Mouse (Mus musculus) olfactory bulb, adult 2 months (tissue): ENCODE data around the gene Cga. TPM values are rescaled to one million over a fixed set of nuclear protein-coding genes. Genes with fewer than 3 reads are reported as not detected.

Experiments
- H3K27ac ChIP-seq: fragments of 200-500 bp; 2 replicates; pipeline ENCODE4 v1.5.1; 2012; ENCODE audit warnings: low read depth, low read length; ENCODE audit not compliant: insufficient read depth
- H3K4me1 ChIP-seq: fragments of 200-500 bp; 2 replicates; pipeline ENCODE4 v1.6.1; 2012; ENCODE audit warnings: low read length; ENCODE audit not compliant: control insufficient read depth, insufficient read depth
- H3K4me3 ChIP-seq: fragments of 200-500 bp; 2 replicates; pipeline ENCODE4 v1.5.1; 2012; ENCODE audit warnings: mild to moderate bottlenecking, low read depth, low read length, moderate library complexity; ENCODE audit not compliant: insufficient read depth
- CTCF ChIP-seq: fragments of 200-500 bp; IDR thresholded peaks from 2 replicates; pipeline ENCODE4 v1.5.1; 2012; ENCODE audit warnings: low read depth, mild to moderate bottlenecking, low read length, moderate library complexity; ENCODE audit not compliant: insufficient read depth
- POLR2A ChIP-seq: fragments of 200-500 bp; IDR thresholded peaks from 2 replicates; pipeline ENCODE4 v1.6.1; 2012; ENCODE audit warnings: mild to moderate bottlenecking, low read depth, low read length, moderate library complexity; ENCODE audit not compliant: insufficient read depth
- WGBS: fragments of 180-500 bp; shearing (Covaris S2); methylation state at CpG from one replicate; pipeline ENCODE4 v1.1.7; 2018; 5-methylcytosine and 5-hydroxymethylcytosine counted together
- polyA plus RNA-seq: library from polyadenylated mRNA; stranded (reverse); fragments of >200 nt; gene quantifications from 2 replicates; pipeline ENCODE4 v1.2.4, GENCODE M21; 2012; ENCODE audit warnings: low replicate concordance; ENCODE audit not compliant: missing spikeins, insufficient read depth, insufficient read length

Gene Cga
- polyA plus RNA-seq, 1 experiment: not detected

DNA sequence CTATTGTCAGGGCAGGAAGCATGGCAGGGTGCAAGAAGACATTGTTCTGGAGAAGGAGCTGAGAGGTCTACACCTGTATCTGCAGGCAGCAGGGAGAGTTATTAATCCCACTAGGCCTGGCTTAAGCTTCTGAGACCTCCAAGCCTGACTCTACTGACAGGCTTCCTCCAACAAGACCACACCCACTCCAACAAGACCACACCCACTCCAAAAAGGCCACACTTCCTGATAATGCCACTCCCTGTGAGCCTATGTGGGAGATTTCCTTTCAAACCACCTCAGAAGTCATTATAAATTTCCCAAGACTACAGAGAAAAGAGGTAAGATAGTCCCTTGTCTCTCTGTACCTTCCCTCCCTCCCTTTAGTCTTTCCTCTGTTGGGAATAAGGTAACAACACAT is 53.6 kb downstream of the Cga start:
- no peaks in the 10 kb centered on the region for H3K4me1 ChIP-seq
- TF ChIP-seq POLR2A (no peak), CTCF (no peak)
- H3K4me3 ChIP-seq: no peak overlapping the region
- no peak overlapping the region for H3K27ac ChIP-seq

DNA sequence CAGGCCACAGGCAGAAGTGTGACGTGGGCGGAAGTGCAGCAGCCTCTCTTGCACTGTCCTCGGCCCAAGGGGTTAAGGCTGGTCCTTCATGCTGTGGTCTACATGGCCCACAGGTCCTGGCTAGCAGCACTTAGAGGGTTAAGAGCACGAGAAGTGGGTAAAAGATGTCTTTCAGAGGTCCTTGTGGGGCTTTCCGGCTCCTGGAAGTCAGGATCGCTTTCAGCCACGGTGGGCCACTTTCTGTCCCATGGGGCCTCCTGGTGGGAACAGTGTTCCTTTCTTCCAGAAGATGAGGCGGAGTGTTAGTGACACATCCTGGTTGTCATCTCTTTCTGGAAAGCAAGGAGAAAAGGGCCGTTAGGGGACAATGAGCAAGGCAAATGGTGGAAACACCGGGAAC is 60.1 kb downstream of the Cga start:
- H3K4me3 ChIP-seq: no peak overlapping the region
- H3K27ac ChIP-seq: no peak overlapping the region
- no peaks in the 10 kb centered on the region for H3K4me1 ChIP-seq
- TF ChIP-seq CTCF (no peak), POLR2A (no peak)
- WGBS: 86% methylated on average over 10 of the region's 10 CpGs

Other genes with a start within 250 kb of the Cga start
- not detected in 2 replicates for gene Slc35a1, start 206.3 kb upstream of the Cga start, polyA plus RNA-seq
- not detected in 2 replicates for gene Cfap206, start 163.6 kb upstream of the Cga start, polyA plus RNA-seq
- not detected in 2 replicates for gene Gm136, start 137.5 kb upstream of the Cga start, polyA plus RNA-seq
- not detected in 2 replicates for gene Smim8, start 115.4 kb upstream of the Cga start, polyA plus RNA-seq
- not detected in 2 replicates for gene Zfp292, start 10.8 kb upstream of the Cga start, polyA plus RNA-seq